Mouse (Mus musculus): Measurements from ENCODE around the gene Top3a.

Gene Top3a

GRCm38 (mm10) chr11:60709481-60710465, 67.4 kb downstream of the Top3a start:
- DNase-seq, result no peak

- no peak for DNase-seq
These were observed 68.5 kb downstream of the Top3a start for GRCm38 (mm10) chr11:60708631-60709030.

- no peak for DNase-seq
These were observed 69.5 kb downstream of the Top3a start for GRCm38 (mm10) chr11:60707672-60708071.

DNA sequence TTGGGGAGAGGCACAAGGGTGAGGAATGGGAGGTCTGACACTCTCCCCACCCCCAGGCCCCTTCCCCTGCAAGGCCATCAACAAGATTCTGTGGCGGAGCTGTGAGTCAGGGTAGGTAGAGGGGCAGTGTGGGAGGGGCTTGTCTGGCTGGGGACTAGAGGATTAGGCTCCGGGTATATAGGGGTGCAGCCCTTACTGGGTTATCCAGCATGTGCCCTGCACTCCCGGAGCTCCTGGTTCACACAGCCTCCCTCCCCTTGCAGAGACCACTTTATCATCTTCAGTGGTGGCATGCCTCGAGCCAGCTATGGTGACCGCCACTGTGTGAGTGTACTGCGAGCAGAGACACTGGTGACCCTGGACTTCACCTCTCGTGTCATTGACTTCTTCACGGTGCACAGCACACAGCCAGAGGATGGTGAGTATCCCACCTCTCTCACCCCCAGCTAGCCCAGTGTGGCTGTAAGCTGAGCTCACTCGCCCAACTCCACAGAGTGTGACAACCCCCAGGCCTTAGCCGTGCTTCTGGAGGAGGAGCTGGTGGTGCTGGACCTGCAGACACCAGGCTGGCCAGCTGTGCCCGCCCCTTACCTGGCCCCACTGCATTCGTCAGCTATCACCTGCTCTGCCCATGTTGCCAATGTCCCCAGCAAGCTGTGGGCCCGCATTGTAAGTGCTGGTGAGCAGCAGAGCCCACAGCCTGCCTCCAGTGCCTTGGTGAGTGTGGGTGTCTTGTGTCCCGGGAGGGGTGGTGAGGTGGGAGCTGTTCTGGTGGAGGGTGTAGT, 70.3 kb downstream of the Top3a start:
- DNase-seq, result no peak

DNA sequence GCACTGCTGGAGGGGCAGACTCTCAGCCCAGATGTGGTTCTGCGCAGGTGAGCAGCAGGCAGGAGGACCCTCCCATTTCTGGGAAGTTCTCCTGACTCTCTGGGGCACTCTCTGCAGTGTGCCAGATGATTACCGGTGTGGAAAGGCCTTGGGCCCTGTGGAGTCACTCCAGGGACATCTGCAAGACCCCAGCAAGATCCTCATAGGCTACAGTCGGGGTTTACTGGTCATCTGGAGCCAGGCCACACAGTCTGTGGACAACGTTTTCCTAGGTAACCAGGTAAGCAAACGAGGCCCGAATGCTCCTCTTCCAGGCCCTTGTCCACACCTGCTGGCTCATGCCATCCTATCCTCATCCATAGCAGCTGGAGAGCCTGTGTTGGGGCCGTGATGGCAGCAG, 71.1 kb downstream of the Top3a start:
- DNase-seq, result no peak

DNA sequence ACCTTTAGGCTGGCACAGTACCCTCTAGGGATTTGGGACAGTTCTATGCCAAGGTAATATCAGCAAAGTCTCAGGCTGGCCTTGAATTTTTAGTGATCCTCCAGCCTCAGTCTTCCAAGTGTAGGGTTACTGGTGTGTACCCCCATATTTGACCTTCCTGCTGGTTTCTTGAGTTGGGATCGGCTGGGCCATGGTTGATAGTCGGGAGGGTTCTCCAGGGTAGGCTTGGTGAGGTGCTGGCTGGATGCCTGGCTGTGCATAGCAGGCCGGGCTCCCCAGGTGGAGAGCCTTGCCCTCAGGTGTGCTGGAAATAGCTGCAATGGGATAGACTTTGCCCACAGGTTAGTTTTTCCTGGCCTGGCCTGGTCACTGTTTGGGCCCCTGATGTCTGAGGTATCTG, 71.9 kb downstream of the Top3a start:
- no peak for DNase-seq

DNA sequence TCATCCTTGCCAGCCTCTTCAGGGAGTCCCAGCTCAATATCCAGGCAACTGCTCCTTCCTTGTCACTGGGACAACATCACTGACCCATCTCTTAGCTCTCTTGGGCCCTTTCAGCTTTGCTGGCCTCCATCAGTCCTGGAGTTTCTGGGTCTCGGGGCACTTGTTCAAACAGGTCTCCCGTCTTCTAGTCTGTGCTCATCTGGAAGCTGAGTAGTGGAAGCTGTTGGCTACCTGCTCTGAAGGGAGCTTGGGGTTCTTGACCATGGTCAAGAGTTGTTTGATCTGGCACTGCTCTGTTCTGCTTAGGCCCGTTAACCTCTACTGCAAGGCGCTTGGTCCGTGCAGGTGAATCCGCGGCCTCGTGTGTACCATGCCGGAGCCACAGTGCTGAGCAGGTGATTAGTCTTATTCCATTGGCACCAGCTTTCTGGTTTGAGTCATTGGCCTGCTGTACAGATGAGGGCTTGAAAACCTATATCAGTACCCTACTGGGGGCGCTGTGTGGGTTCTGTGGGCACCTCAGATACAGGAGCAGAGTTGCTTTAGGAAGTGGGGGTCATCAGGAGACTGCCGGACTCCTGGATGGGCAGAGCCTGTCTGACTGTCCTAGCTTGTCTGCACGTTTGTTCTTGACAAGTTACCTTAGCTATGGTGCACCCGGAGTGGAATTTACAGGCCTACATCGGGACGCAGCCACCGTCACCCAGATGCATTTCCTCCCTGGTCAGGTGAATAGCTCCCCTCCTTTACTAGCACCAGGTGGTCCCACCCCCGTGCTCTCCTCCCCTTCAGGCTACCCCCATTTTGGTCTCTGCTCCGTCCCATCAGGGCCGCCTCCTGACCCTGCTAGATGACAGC, 72.9 kb downstream of the Top3a start:
- DNase-seq, result no peak

DNA sequence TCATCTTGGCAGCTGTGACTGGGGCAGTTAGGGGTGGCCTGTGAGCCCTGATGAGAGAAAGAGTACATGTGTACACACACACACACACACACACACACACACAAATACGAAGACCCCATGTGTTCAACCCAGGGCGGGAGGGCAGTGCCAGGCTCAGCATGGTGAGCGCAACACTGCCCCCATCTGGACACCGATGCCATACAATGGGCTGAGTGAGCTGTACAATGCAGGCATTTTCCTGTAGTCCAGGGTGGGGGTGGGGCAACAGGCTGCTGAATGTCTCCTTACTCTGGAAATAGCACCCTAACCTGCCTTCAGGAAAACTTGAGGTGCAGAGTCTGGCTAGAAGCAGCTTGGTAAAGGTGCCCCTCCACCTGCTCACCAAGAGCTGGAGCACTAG, 74.0 kb downstream of the Top3a start:
- peak; percentile 89 for DNase-seq

GRCm38 (mm10) chr11:60701611-60702010, 75.6 kb downstream of the Top3a start:
- no peak for DNase-seq

- DNase-seq, result no peak
These were observed 76.6 kb downstream of the Top3a start for GRCm38 (mm10) chr11:60700320-60701185.

- DNase-seq, result peak; percentile 96
These were observed 77.6 kb downstream of the Top3a start, which contains the start of gene Llgl1 for GRCm38 (mm10) chr11:60699524-60700075. Llgl1 (plus strand) TSS chr11:60699723.

GRCm38 (mm10) chr11:60698806-60699523, 78.2 kb downstream of the Top3a start:
- DNase-seq, result peak; percentile 79

- peak; percentile 61 for DNase-seq
These were observed 79.6 kb downstream of the Top3a start for GRCm38 (mm10) chr11:60697561-60697960.

- no peak for DNase-seq
These were observed 81.0 kb downstream of the Top3a start for GRCm38 (mm10) chr11:60696165-60696564.

Data from retina, postnatal 1 day (tissue).